Mouse (Mus musculus): ENCODE measurements at regions not wholly inside any gene's neighbourhood (a gene's known extent, or its start where the extent isn't known, plus 50 kb on each side); places are given as distances from the start of the nearest gene placed in this dataset.

- no peak for TF ChIP-seq POLR2A (IDR thresholded peaks at IDR 0.05; ENCODE audit: borderline replicate concordance, low read depth, low read length)
- no peak for TF ChIP-seq CTCF (IDR thresholded peaks at IDR 0.05; ENCODE audit: low read depth, low read length)
Measured at GRCm38 (mm10) chr8:34325841-34326613, 214.5 kb upstream of the Gm10131 start.
